Mouse (Mus musculus): ENCODE results near the gene Mbip. TPM values are rescaled to one million over a fixed set of nuclear protein-coding genes. Genes with fewer than 3 reads are reported as not detected.

The Mbip gene
- polyA plus RNA-seq, 1 experiment = 2.9 TPM

- Histone ChIP-seq H3K27ac (ENCODE audit: insufficient read depth, low read depth, low read length) (no peak overlapping the region), H3K27me3 (ENCODE audit: control insufficient read depth, insufficient read depth, low read length) (no peaks in the 10 kb centered on the region), H3K4me3 (ENCODE audit: low read depth, low read length) (no peak overlapping the region), H3K4me1 (ENCODE audit: control insufficient read depth, insufficient read depth, insufficient read length, low read length) (no peaks in the 10 kb centered on the region), H3K36me3 (ENCODE audit: control insufficient read depth, insufficient read depth, low read length) (peaks cover 48% of the 10 kb centered on the region)
- TF ChIP-seq CTCF (IDR thresholded peaks at IDR 0.05; ENCODE audit: extremely low read depth, insufficient read length, insufficient replicate concordance, low read depth, low read length) = no peak
- no peak for TF ChIP-seq POLR2A (IDR thresholded peaks at IDR 0.05; ENCODE audit: low read depth, low read length)
- 97% methylated on average over 3 of the region's 3 CpGs for WGBS
Observed at GRCm38 (mm10) chr12:56332475-56332874, 13.2 kb downstream of the Mbip start.

DNA sequence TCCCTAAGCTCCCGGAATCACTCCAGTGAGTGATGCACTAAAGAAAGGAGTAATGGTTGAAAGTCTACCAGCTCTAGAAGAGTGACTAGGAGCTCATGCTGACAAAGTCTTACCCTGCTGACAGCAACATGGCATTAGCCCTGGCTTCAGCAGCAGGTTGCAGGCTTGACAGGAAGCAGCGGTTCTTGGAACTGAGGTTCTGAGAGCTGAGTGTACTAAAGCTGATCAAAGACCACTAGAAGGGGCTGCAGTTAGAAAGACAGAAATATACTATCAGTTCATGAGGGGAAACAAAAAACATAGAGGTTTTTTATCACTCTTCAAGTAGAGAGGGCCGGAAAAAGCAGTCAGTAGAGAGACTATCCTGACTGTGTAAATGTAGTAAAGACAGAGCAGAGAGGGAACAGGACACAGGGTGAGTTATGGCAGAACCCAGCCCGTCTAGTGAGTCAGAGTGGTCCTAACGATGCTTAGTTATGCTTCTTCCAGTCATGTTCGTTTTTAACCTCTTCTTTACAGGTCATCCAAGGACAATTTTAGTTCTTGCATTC, 18.2 kb downstream of the Mbip start:
- Histone ChIP-seq H3K4me1 (ENCODE audit: control insufficient read depth, insufficient read depth, insufficient read length, low read length) (no peaks in the 10 kb centered on the region), H3K36me3 (ENCODE audit: control insufficient read depth, insufficient read depth, low read length) (peaks cover 30% of the 10 kb centered on the region), H3K27me3 (ENCODE audit: control insufficient read depth, insufficient read depth, low read length) (no peaks in the 10 kb centered on the region), H3K4me3 (ENCODE audit: low read depth, low read length) (no peak overlapping the region), H3K27ac (ENCODE audit: insufficient read depth, low read depth, low read length) (no peak overlapping the region)
- WGBS = 83% methylated on average over 6 of the region's 6 CpGs
- TF ChIP-seq CTCF (IDR thresholded peaks at IDR 0.05; ENCODE audit: extremely low read depth, insufficient read length, insufficient replicate concordance, low read depth, low read length) = no peak
- TF ChIP-seq POLR2A (IDR thresholded peaks at IDR 0.05; ENCODE audit: low read depth, low read length) = no peak

DNA sequence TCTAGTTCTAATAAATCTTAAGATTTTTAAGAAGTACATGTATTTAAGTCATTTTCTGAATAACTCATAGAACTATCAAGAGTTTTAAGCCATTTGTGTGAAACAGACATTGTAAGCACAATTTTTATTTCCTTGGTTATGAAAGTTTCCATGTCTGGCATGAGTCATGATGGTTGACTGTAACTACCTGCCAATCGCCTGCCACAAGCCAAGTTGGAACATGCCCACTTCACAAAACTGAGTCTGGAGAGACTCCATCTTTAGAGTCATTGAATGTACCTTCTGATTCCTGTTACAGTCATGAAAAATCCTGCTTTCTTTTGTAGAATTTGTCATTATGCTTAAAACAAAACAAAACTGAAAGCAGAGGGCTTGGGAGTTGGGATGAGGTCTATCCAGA, 19.8 kb downstream of the Mbip start:
- no peak overlapping the region for H3K27ac ChIP-seq (ENCODE audit: insufficient read depth, low read depth, low read length)
- no peaks in the 10 kb centered on the region for H3K4me1 ChIP-seq (ENCODE audit: control insufficient read depth, insufficient read depth, insufficient read length, low read length)
- WGBS = 87% methylated on average over 1 of the region's 1 CpGs
- H3K36me3 ChIP-seq (ENCODE audit: control insufficient read depth, insufficient read depth, low read length) = peaks cover 24% of the 10 kb centered on the region
- TF ChIP-seq POLR2A (IDR thresholded peaks at IDR 0.05; ENCODE audit: low read depth, low read length) = no peak
- TF ChIP-seq CTCF (IDR thresholded peaks at IDR 0.05; ENCODE audit: extremely low read depth, insufficient read length, insufficient replicate concordance, low read depth, low read length) = no peak
- H3K27me3 ChIP-seq (ENCODE audit: control insufficient read depth, insufficient read depth, low read length) = no peaks in the 10 kb centered on the region
- no peak overlapping the region for H3K4me3 ChIP-seq (ENCODE audit: low read depth, low read length)

DNA sequence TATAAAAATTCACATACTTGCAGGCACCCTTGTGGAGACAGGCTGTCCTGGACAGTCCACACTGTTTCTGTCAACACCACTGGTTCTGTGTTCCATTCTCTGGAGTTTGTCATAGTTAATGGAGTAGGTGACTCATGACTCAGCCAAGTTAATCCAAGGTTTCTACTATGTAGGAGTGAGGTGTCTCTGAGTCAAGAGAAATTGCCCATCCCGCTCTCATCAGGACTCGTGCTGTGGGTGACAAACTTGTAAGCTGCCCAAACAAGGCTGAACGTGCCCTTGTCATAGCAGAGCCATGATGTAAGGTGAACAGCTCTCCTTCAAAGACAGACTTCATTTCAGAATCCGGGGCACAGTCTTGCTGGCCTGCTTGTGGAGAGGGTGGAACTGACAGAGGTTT, 26.8 kb downstream of the Mbip start:
- 82% methylated on average over 4 of the region's 4 CpGs for WGBS
- Histone ChIP-seq H3K4me1 (ENCODE audit: control insufficient read depth, insufficient read depth, insufficient read length, low read length) (no peaks in the 10 kb centered on the region), H3K27me3 (ENCODE audit: control insufficient read depth, insufficient read depth, low read length) (no peaks in the 10 kb centered on the region), H3K4me3 (ENCODE audit: low read depth, low read length) (no peak overlapping the region), H3K36me3 (ENCODE audit: control insufficient read depth, insufficient read depth, low read length) (no peaks in the 10 kb centered on the region), H3K27ac (ENCODE audit: insufficient read depth, low read depth, low read length) (no peak overlapping the region)
- TF ChIP-seq CTCF (IDR thresholded peaks at IDR 0.05; ENCODE audit: extremely low read depth, insufficient read length, insufficient replicate concordance, low read depth, low read length) (no peak), POLR2A (IDR thresholded peaks at IDR 0.05; ENCODE audit: low read depth, low read length) (no peak)

GRCm38 (mm10) chr12:56318059-56318458, 27.6 kb downstream of the Mbip start:
- 62% methylated on average over 8 of the region's 8 CpGs for WGBS
- H3K4me1 ChIP-seq (ENCODE audit: control insufficient read depth, insufficient read depth, insufficient read length, low read length) = no peaks in the 10 kb centered on the region
- TF ChIP-seq POLR2A (IDR thresholded peaks at IDR 0.05; ENCODE audit: low read depth, low read length) (no peak), CTCF (IDR thresholded peaks at IDR 0.05; ENCODE audit: extremely low read depth, insufficient read length, insufficient replicate concordance, low read depth, low read length) (no peak)
- no peaks in the 10 kb centered on the region for H3K27me3 ChIP-seq (ENCODE audit: control insufficient read depth, insufficient read depth, low read length)
- no peak overlapping the region for H3K27ac ChIP-seq (ENCODE audit: insufficient read depth, low read depth, low read length)
- H3K4me3 ChIP-seq (ENCODE audit: low read depth, low read length) = no peak overlapping the region
- no peaks in the 10 kb centered on the region for H3K36me3 ChIP-seq (ENCODE audit: control insufficient read depth, insufficient read depth, low read length)

GRCm38 (mm10) chr12:56305758-56306157, 39.9 kb downstream of the Mbip start:
- no peaks in the 10 kb centered on the region for H3K36me3 ChIP-seq (ENCODE audit: control insufficient read depth, insufficient read depth, low read length)
- WGBS = 31% methylated on average over 6 of the region's 6 CpGs
- no peak overlapping the region for H3K27ac ChIP-seq (ENCODE audit: insufficient read depth, low read depth, low read length)
- no peaks in the 10 kb centered on the region; the same call in 1 of the 2 replicates for H3K27me3 ChIP-seq (ENCODE audit: control insufficient read depth, insufficient read depth, low read length)
- peaks cover 1% of the 10 kb centered on the region; the same call in 1 of the 2 replicates for H3K4me1 ChIP-seq (ENCODE audit: control insufficient read depth, insufficient read depth, insufficient read length, low read length)
- H3K4me3 ChIP-seq (ENCODE audit: low read depth, low read length) = no peak overlapping the region
- TF ChIP-seq CTCF (IDR thresholded peaks at IDR 0.05; ENCODE audit: extremely low read depth, insufficient read length, insufficient replicate concordance, low read depth, low read length) (no peak), POLR2A (IDR thresholded peaks at IDR 0.05; ENCODE audit: low read depth, low read length) (no peak)

DNA sequence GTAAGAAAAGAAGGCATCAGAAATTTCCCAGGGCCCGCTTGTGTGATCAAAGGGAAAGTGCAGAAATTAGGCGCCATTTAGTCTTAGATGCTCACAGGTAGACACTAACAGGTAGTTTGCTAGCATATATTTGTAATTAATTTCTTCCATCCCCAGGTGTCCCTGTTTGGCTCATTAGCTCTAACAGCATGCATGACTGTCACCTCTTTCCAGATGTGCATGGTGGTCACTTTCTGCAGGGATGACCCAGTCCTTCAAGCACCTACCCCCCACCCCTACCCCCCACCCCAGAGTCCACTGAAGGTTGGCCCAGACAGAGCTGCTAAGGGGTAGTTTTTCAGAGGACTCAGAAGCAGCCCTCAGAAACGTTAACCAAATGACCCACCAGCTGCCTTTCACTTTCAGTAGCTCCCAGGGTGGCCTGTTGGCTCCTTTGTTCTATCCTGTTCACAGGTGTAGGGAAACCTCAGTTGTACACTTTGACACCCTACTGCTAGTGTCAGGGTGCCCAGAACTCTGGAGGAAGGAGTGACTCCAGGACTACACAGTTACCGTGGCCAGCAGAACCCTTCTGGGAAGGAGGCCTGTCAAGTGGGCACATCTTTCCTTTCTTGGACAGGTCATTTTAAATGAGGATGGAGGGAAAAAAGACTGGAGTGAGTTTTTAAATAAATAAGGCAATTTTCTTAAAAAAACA, 43.2 kb downstream of the Mbip start:
- WGBS = 37% methylated on average over 4 of the region's 4 CpGs
- Histone ChIP-seq H3K4me1 (ENCODE audit: control insufficient read depth, insufficient read depth, insufficient read length, low read length) (peaks cover 1% of the 10 kb centered on the region; the same call in 1 of the 2 replicates), H3K27me3 (ENCODE audit: control insufficient read depth, insufficient read depth, low read length) (no peaks in the 10 kb centered on the region; the same call in 1 of the 2 replicates), H3K27ac (ENCODE audit: insufficient read depth, low read depth, low read length) (no peak overlapping the region), H3K4me3 (ENCODE audit: low read depth, low read length) (no peak overlapping the region), H3K36me3 (ENCODE audit: control insufficient read depth, insufficient read depth, low read length) (no peaks in the 10 kb centered on the region)
- no peak for TF ChIP-seq POLR2A (IDR thresholded peaks at IDR 0.05; ENCODE audit: low read depth, low read length)
- TF ChIP-seq CTCF (IDR thresholded peaks at IDR 0.05; ENCODE audit: extremely low read depth, insufficient read length, insufficient replicate concordance, low read depth, low read length) = no peak

Measured in small intestine, adult 2 months (tissue).